Mouse (Mus musculus) urinary bladder, postnatal 4 days (tissue): ENCODE measurements around the gene Nmnat1.
"Not testable (repeated sequence)": the region's sequence is repeated elsewhere in the genome, so short reads cannot be mapped to it uniquely, and the experiment has no call there.

ENCODE experiments used
- DNase-seq, 2 experiments: peaks; one replicate each; pipeline ENCODE4 v3.0.0; 2021 to 2022; ENCODE audit warnings: low spot score in 2 of 2

The Nmnat1 gene

DNA sequence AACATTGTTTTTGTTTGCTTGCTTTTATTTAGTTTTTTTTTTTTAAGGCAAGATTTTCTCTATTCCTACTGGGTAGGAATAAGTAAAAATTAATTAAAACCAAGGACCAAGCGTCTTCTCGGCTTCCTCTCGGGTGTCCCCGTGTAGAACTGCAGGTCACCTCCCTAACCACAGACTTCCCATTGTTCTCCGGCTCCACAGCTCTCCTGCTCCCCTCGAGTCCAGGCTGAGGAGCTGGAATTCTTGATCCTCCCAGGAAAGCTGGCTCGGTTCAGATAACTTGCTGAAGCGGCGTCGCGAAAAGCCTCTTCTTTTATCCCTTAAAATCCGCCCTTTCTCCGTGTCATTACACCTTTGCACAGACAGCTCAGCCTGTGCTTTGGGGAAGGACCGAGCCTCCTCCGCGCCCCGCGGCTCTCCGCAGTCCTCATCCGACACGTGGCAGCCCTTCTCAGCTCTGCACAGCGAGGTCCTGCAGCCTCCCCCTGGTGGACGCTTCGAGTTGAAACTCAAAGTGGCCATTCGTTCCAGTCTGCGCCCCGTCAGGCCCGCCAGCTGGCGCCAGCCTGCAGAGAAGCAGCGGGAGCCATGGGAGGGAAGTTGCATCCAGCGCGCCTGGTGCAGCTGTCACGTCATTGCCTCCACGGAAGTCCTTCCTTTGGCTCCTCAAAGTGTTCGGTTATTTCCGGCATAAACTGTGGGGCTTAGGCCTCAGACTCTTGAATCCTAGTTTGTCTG lies 39.9 kb downstream of the Nmnat1 start:
- DNase-seq: peak; percentile 90 to 91

DNA sequence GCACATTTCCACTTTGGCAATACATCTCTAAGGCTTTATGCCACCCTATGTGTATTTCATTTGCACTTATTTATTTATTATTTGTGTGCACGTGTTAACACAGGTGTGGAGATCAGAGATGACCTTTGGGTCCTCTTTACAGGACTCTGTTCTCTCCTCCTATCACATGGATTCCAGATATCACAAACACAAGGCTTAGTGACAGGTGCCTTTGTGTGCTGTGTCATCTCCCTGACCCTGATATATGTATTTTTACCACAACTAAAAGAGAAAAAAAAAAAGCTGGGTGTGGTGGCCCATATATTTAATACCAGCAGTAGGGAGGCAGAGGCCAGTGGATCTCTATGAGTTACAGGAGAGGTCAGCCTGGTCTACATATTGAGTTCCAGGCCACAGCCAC lies 40.5 kb downstream of the Nmnat1 start:
- no peak for DNase-seq

DNA sequence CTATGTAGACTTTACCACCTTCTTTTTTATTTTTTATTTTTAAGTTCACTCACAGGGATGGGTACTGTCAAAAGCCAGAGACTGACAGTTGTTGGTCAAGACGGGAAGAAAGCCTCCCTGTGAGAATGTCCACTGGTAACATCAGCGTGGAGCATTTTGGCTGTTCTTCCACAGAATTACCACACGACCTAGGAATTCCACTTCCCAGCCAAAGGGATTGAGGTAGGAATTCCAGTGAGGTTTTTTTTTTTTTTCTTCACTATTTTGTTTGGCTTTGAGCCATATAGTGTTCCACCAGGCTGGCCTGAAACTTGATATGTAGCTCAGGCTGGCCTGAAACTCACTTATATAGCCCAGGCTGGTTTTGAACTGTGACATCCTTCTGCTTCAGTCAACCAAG lies 42.6 kb downstream of the Nmnat1 start:
- DNase-seq: no peak

DNA sequence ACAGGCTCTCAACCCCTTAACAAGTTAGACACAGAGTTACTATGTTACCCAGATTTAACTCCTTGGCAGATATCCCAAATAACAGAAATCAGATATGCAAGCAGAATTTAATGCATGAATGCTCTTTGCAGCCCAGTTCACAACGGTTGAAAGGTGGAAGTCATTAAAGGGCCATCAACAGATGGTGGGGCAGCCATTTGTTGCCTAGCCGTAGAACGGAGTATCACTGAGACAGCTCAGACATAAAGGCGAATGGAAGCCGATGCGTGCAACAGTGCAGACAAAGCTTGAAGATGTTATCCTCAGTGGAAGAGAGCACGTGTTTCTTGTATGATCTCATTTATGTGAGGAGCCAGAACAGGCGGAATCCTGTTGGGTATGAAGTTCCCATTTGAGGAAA lies 44.4 kb downstream of the Nmnat1 start:
- DNase-seq: no peak

DNA sequence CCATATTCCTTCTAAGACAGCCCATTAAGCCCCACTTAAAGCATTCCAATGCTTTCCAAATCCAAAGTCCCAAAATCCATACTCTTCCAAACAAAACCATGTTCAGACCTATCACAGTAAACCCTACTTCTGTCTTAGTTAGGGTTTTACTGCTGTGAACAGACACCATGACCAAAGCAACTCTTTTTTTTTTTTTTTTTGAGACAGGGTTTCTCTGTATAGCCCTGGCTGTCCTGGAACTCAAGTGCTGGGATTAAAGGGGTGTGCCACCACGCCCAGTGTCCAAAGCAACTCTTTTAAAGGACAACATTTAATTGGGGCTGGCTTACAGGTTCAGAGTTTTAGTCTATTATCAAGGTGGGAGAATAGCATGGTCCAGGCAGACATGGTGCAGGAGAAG lies 53.1 kb downstream of the Nmnat1 start:
- not testable (repeated sequence) for DNase-seq

DNA sequence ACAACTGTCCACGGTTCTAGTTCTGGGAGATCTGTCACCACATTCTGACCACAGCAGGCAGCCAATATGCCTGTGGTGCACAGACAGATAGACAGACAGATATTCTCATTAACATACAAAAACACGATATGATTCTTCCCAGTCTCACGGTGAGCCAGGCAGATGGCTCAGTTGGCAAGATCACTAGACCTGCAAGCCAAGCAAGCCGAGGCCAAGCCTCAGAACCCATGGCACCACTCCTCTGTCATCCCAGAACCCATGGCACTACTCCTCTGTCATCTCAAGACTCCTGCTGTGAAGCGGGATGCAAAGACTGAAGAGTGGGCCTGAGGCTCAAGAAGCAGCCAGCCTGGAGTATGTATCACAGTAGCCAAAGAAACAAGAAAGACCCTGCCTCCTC lies 55.4 kb downstream of the Nmnat1 start:
- DNase-seq: no peak

DNA sequence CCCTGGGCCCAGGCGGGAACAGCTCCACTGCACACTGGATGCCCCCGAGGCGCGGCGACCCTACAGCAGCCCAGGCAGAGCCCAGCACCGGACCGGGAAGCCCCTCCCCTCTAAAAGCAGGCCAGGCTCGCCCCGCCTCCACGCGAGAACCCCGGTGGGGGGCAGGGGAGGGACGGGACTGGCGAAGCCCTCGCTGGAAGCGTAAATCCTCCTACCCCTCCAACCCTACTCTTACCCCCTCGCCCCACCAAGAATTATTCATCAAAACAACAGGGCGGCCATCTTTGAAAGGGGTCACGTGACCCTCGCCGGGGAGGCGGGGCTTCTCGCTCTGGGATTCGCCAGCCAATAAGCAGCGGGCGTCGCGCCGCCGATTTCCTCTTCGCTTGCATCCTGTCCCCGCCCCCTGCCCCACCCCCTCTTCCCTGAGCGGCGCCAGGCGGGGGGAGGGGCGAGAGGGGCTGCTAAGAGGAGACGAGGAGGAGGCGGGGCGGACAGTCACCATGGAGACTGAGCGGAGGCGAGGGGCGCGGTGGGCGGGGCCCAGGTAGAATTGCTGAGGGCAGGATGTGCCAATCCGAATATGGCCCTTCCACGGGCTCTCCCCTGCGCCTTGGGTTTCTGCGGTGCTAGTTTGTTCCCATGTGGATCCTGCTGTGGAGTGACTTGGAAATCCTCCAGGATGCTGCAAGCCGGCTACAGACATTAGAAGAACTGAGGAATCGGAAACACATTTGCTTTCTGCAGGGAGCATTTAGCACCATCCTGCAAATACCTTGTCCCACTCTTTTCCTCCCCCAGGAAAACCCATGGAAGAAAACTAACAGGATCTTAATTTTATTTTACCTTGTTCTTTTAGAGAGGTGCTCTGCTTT lies 58.4 kb downstream of the Nmnat1 start, which contains the start of gene Ube4b:
Gene Ube4b, minus strand, starts transcription at position 425 of the 875 bp plus-strand sequence.
- peak; percentile 96 to 98 for DNase-seq

DNA sequence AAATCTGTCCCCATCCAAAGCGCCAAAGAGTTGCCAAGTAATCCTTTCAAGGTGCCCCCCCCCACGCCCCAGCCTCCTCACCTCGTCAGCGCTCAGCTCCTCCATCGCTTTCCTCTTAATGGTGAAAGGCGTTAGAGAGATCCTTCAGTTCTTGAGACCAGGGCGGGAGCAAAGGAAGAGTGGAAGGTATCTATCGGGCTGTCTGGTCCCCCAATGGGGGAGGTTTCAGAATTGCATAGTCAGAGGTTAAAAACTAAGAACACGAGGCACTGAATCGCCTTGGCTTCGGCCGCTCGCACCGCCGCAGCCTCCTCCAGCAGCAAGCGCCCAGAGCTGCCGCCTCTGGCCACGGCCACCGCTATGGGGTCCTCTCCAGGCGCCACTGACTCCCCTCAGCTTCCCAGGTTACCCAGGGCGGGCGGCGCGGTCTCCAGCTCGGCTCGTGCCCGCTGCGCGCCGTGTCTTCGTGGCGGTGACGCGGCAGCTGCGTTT lies 59.2 kb downstream of the Nmnat1 start:
- no peak for DNase-seq

DNA sequence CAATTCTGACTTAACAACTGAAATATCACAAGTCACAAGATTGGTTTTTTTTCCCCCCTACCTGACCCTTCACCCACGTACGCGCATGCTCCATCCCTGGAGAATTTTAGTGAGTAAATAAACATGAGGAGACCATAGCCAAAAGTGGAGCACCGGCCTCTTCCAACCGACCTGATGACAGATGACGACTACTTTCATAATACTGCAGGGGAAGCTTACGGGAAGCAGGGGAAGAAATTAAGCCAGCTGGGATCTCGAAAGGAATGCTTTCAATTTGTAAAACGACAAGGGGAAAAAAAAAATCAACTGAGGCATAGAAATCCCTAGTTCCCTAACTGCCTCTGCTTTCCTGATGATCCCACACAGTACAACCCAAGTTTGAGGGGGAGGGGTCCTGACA lies 60.2 kb downstream of the Nmnat1 start:
- DNase-seq: no peak

DNA sequence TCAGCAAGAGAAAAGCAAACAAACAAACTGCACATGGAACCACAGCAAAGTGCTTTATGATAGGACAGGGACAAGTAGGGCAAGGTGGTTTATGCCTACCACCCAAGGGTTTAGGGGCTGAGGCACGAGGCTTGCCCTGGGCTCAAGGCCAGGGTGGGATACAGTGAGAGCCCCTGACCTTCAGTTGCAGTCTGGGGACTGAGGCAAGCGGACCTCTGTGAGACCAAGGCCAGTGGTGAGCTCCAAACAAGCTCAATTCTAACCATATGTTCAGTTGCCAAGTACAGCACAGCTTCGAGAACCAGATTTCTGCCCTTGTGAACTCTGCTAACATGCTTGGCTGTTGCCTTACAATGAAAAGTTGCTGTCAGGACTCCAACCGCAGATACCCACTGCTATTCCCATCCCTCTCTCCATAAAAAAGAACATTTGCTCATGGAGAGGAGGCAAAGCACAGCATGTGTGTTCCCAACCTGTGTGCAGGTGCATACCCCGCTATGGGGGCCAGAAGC lies 67.1 kb downstream of the Nmnat1 start:
- no peak for DNase-seq
